Mouse (Mus musculus) 3T3-L1 (cell line): ENCODE results near the gene Vmn1r188.
A peak's percentile ranks its signal among the peaks of the same experiment; 100 is the strongest.
"Not testable (repeated sequence)": the region's sequence is repeated elsewhere in the genome, so short reads cannot be mapped to it uniquely, and the experiment has no call there.

ENCODE experiments used
- DNase-seq: peaks from one replicate; pipeline ENCODE4 v3.0.0-alpha.2; 2015; ENCODE audit warnings: low read depth, low spot score

Vmn1r188 gene

DNA sequence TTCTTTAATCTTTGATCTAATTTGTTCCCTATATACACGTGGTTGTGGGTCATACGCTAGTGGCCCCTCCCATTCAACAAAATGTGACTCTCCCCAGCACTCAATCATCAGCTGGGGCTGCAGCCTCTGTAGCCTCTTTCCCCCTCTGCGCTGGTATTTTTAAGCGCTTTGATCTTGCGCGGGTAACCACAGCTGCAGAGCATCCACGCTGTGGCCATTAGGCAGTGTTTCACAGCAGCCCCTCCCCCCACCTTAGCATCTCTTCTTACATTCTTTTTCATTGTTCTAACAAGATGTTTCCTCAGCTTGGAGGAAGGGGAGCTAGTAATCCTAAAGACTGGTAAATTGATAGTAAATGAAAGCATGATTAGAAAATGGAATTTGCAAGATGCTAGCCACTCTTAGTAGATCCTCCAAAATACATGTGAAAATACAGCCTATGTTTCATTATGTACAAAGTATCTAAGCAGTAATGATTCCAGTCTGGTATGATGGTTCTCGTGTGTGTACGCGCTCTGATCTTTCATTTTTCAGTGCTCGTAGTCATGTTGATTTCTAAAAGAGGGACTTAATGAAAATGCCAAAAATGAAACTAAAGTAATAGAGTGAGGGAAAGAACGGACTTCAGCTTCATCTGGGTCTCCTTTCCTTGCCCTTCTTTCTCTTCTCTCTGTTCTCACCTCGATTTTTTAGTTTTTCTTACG, 34.4 kb upstream of the Vmn1r188 start:
- DNase-seq = peak; percentile 78

DNA sequence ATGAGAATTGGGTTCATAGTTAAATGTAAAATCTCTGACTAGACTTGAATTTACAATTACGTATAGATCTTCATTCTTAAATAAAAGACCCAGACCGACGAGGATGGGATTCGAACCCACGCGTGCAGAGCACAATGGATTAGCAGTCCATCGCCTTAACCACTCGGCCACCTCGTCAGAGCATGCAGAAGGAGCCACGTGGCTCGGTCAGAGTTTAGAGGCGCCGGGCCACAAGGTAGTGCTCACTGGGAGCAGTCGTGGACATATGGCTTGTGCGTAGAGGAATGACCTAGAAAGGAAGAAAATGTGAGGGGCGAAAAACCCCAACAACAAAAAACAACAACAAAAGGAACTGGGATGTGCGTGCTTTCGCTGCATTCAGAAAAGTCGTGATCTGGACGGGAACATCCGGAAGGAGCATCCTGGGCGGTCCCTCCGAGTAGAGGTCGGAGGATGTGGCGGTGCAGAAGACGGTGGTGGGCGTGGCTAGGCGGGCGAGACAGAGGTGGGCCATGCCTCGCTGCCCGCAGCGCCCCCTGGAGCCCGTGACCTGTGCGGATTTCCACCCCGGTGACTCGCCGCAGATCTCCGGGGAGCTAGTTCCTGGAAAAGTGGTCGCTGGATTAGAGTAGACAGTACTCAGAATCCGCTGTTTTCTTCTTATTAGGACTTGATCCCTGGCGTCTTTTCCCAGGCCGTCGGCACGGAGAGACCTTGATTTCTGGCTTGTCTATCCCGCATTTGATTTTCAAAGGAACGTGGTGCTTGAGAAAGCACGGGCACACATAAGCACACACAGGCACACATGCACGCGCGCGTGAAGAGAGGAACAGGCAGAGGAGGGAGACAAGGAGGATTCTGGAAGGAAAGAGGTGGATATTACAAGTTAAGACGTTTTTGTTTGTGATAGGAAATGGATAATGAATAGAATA, 33.4 kb upstream of the Vmn1r188 start:
- DNase-seq = peak; percentile 95

DNA sequence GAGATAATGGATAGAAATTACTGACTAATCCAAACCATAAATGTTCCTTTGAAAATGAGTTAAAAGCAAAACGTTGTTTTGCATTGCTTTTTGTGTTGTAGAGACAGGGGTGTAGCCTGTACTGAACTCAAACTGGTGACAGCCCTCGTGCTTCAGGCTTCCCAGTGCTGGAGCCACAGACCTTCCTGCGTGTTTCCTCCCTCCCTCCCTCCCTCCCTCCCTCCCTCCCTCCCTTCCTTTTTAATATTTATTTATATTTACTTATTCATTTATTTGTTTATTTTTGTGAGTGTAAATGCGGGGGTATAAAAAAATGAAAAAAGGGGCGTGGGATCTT, 32.7 kb upstream of the Vmn1r188 start:
- no peak for DNase-seq

DNA sequence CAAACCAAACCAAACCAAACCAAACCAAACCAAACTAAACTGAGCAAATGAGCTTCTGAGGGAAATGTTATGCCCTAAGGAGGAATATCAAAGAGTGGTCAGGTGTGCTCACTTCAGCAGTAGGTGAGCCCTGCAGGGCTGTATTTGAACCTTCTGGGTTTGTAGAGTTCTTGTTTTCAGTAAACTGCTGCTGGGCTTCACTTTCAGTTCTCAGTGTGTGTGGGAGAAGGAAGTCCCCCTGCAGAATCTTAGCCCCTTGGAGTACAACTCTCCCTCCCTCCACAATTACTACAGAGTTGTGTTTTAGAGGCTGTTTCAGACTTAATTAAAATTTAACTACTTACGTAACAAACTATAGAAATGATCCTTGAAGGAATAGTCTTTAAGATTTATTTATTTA, 30.5 kb upstream of the Vmn1r188 start:
- no peak for DNase-seq

DNA sequence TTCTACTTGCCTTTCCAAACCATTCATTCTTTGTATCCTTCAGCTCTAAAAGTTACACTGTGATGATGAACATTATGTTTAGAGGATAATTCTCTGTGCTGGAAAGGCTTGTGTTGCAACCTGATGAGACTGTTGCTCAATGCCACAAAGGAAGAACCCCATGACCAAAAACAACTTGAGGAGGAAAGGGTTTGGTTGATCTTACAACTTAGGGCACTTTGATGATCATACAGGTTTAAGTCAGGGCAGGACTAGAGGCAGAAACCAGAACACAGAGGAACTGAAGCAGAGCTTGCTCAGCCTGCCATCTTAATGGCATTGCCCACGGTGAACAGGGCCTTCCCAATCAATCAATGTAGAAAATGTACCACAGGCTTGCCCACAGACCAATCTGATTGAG, 22.8 kb upstream of the Vmn1r188 start:
- no peak for DNase-seq

DNA sequence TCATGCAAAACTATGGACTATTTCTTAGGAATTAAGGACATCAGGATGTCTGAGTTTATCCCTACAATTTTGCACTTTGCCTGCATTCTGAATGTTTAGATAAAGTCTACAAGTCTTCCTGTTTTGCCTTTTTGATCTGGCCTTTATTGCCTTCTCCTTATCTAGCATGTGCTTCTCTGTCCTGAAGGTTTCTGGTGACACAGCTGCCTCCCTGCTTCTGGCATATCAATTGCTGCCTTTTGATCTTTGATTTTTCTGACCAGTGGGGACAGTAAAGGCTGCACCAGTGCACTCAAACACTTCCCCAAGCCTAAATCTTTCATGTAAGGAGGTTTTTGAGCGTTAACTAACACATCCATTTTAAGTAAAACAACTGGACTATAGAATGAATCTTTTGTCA, 20.8 kb upstream of the Vmn1r188 start:
- DNase-seq = no peak

DNA sequence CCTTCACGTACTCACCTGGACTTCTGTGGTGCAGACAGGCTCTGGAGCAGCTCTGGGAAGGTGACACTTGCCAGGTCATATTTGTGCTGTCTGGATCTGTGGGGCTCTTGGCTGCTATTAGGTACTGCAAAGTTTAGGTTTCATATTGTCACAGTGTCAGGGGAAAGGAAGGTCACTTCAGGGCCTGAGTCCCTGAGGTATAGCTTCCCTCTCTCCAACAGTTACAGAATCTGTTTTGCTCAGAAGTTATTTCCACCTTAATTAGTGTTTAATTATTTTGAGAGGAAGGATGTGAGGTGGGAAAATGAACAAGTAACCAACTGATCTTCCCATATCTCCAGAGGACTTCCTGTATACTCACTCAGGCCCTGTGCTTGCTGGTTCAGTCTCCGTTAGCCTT, 21.5 kb downstream of the Vmn1r188 start, which contains the start of gene Vmn1r189:
Gene Vmn1r189, minus strand, starts transcription at position 101 of the 400 bp plus-strand sequence.
- not testable (repeated sequence) for DNase-seq

DNA sequence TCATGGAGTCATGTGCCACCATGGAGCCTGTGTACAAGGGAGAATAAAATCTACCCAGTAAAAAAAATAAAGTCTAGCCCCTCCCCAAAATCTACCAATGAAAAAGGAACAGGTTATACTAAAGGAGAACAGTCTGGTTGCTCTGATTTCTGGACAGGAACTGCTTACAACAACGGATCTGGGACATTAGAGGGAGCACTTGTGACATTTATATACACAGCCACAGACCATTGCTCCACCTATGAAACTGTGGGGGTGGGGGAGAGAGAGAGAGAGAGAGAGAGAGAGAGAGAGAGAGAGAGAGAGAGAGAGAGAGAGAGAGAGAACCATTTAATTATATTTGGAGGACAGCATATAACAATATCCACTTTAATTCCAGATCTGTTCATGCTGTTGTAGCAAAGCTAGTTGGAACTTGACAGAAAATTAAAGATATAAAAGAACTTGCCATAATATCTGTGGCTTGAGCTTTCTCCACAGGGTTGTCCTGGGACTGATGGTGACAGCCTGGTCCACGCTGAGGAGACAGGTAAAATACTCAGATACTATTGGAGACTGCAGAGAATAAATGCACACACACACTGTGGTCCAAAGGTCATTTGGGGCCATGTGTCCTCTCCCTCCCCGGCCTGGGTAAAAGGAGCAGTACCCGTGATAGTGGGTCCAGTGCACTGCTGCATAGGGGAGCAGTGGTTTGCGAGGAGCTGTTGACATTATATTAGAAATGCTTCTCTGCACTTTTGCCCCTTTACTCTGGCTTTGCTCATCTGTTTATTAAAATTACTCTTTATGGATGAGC, 52.5 kb downstream of the Vmn1r188 start:
- DNase-seq = not testable (repeated sequence)
